Mouse (Mus musculus): ENCODE measurements at regions not wholly inside any gene's neighbourhood (a gene's known extent, or its start where the extent isn't known, plus 50 kb on each side); places are given as distances from the start of the nearest gene placed in this dataset.

DNA sequence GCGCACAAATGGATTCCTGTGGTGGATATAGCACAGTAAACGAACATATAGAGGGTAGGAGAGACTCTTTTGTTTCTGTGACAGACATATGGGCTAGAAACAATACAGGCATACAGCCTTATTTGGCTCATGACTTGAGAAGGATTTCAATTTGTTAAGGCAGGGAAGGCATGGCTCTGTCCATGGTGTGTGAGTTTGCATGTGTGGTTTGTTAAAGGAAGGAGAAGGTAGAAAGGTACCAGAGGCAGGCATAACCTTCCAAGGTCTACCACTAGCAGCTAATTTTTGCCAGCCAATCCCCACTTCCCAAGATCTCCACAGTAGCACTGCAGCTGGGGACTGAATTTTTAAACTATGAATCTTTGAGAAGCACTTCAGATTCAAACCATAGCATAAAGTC, 176.5 kb upstream of the Klf4 start:
- TF ChIP-seq CEBPB (IDR thresholded peaks at IDR 0.05; ENCODE audit: insufficient read depth, poor library complexity, severe bottlenecking) (no peak), MYOD1 (IDR thresholded peaks at IDR 0.05; ENCODE audit: control insufficient read depth in 1 of 3, insufficient read length in 2 of 3, low read depth in 2 of 3) (no peak), POLR2A (IDR thresholded peaks at IDR 0.05; ENCODE audit: insufficient read length, low read depth) (no peak), USF1 (IDR thresholded peaks at IDR 0.05; ENCODE audit: low read depth) (no peak), TCF3 (IDR thresholded peaks at IDR 0.05; ENCODE audit: insufficient read length, low read depth) (no peak), E2F4 (IDR thresholded peaks at IDR 0.05; ENCODE audit: insufficient read depth) (no peak), POLR2AphosphoS2 (IDR thresholded peaks at IDR 0.05; ENCODE audit: insufficient read length, low read depth) (no peak), MAX (IDR thresholded peaks at IDR 0.05; ENCODE audit: low read depth) (no peak), MYOG (IDR thresholded peaks at IDR 0.05; ENCODE audit: control insufficient read depth in 1 of 3, insufficient read depth in 1 of 3, insufficient read length in 2 of 3, low read depth in 2 of 3) (no peak), REST (IDR thresholded peaks at IDR 0.05; ENCODE audit: insufficient read depth, insufficient read length) (no peak)

All from myocyte (in vitro differentiated cells).